Mouse (Mus musculus) left cerebral cortex, postnatal 25 days (tissue): ENCODE data around the gene Eaf1. TPM values are rescaled to one million over a fixed set of nuclear protein-coding genes. Genes with fewer than 3 reads are reported as not detected.
"Not testable (repeated sequence)": the region's sequence is repeated elsewhere in the genome, so short reads cannot be mapped to it uniquely, and the experiment has no call there.

Experiments used
- DNase-seq, 2 experiments: peaks; one replicate each; pipeline ENCODE4 v3.0.0; 2022; ENCODE audit warnings: low spot score in 2 of 2, mixed read lengths in 1 of 2
- intact Hi-C: fragments of 180-260 bp; cut with DNase I; formaldehyde crosslinking; loops from one replicate; pipeline ENCODE4 v1.15.1; 2025
- total RNA-seq, 2 experiments: library from RNA; stranded (reverse); gene quantifications; 2 replicates each; pipeline ENCODE4 v1.2.3; 2021

Eaf1 gene
- total RNA-seq: 10 to 100 TPM; 11.6 to 15.9 TPM

- DNase-seq: no peak
- intact Hi-C loops: no loop called here
Measured at GRCm38 (mm10) chr14:31494349-31494974, at the start of gene Eaf1. Eaf1 (plus strand) TSS chr14:31494399.

- DNase-seq: no peak
- intact Hi-C loops: no loop called here
Measured at GRCm38 (mm10) chr14:31448994-31449393, 45.2 kb upstream of the Eaf1 start.

- intact Hi-C loops, DNase-seq: not testable (repeated sequence)
Measured at GRCm38 (mm10) chr14:31453946-31454345, 40.3 kb upstream of the Eaf1 start.

GRCm38 (mm10) chr14:31454849-31455566 lies 39.2 kb upstream of the Eaf1 start:
- intact Hi-C loops: no loop called here
- DNase-seq: no peak

GRCm38 (mm10) chr14:31456064-31456721 lies 38.0 kb upstream of the Eaf1 start:
- no peak for DNase-seq
- intact Hi-C loops: no loop called here

- intact Hi-C loops: no loop called here
- no peak for DNase-seq
Measured at GRCm38 (mm10) chr14:31458006-31458405, 36.2 kb upstream of the Eaf1 start.

GRCm38 (mm10) chr14:31462226-31462625 lies 32.0 kb upstream of the Eaf1 start:
- DNase-seq, intact Hi-C loops: not testable (repeated sequence)

- intact Hi-C loops: no loop called here
- DNase-seq: no peak
Measured at GRCm38 (mm10) chr14:31462886-31463285, 31.3 kb upstream of the Eaf1 start.

- intact Hi-C loops: no loop called here
Measured at GRCm38 (mm10) chr14:31464176-31464575, 30.0 kb upstream of the Eaf1 start.

GRCm38 (mm10) chr14:31469711-31470110 lies 24.5 kb upstream of the Eaf1 start:
- intact Hi-C loops: loop anchor here (5.0 kb wide), 2 partner anchors 32 to 197 kb away; partner anchors contain the start of gene Sh3bp5
- DNase-seq: no peak

More at GRCm38 (mm10) chr14:31464176-31464575, 30.0 kb upstream of the Eaf1 start:
- no peak for DNase-seq

- peak; percentile 60 to 77 for DNase-seq
- intact Hi-C loops: loop anchor here (1.0 to 5.0 kb wide), 4 partner anchors 35 to 200 kb away; partner anchors contain the start of gene Sh3bp5
Measured at GRCm38 (mm10) chr14:31472451-31473061, 21.6 kb upstream of the Eaf1 start.

- intact Hi-C loops: loop anchor here (2.0 to 5.0 kb wide), 3 partner anchors 36 to 201 kb away; partner anchors contain the start of gene Sh3bp5
- no peak for DNase-seq
Measured at GRCm38 (mm10) chr14:31473297-31473696, 20.9 kb upstream of the Eaf1 start.

GRCm38 (mm10) chr14:31482417-31482816 lies 11.8 kb upstream of the Eaf1 start:
- intact Hi-C loops: no loop called here
- DNase-seq: no peak

GRCm38 (mm10) chr14:31486465-31486864 lies 7.7 kb upstream of the Eaf1 start:
- intact Hi-C loops: no loop called here
- DNase-seq: no peak

GRCm38 (mm10) chr14:31488055-31488454 lies 6.1 kb upstream of the Eaf1 start:
- no peak for DNase-seq
- intact Hi-C loops: no loop called here

GRCm38 (mm10) chr14:31493901-31494300 lies 298 bp upstream of the Eaf1 start:
- intact Hi-C loops: no loop called here
- DNase-seq: no peak

- intact Hi-C loops: loop anchor here (5.0 kb wide), 1 partner anchor 77 kb away; no protein-coding TSS in a partner anchor
- DNase-seq: peak; percentile 90 to 95
Measured at GRCm38 (mm10) chr14:31494975-31495455, 816 bp downstream of the Eaf1 start, which contains the start of gene Mettl6. Mettl6 (minus strand) TSS chr14:31495040.

- intact Hi-C loops: loop anchor here (5.0 kb wide), 1 partner anchor 77 kb away; no protein-coding TSS in a partner anchor
- DNase-seq: no peak
Measured at GRCm38 (mm10) chr14:31495538-31495937, 1.3 kb downstream of the Eaf1 start.

GRCm38 (mm10) chr14:31496241-31496646 lies 2.0 kb downstream of the Eaf1 start:
- intact Hi-C loops: loop anchor here (5.0 kb wide), 1 partner anchor 76 kb away; no protein-coding TSS in a partner anchor
- no peak for DNase-seq
